Mouse (Mus musculus) hindbrain, postnatal 0 days (tissue): ENCODE data around the gene Gm42742. TPM values are rescaled to one million over a fixed set of nuclear protein-coding genes. Genes with fewer than 3 reads are reported as not detected.

Source experiments
- ATAC-seq: fragments of 200-750 bp; cut with Nextera tagmentation; 2 replicates; pipeline ENCODE4 v1.8.0; 2017; ENCODE audit warnings: mild to moderate bottlenecking, moderate TSS enrichment, moderate library complexity
- DNase-seq: peaks from one replicate; pipeline ENCODE4 v3.0.0-alpha.2; 2015; ENCODE audit warnings: low spot score
- H3K27ac ChIP-seq: fragments of 300-500 bp; sonication (generic); 2 replicates; pipeline ENCODE4 v1.5.1; 2014; ENCODE audit warnings: mild to moderate bottlenecking
- H3K27me3 ChIP-seq: fragments of 300-500 bp; sonication (generic); 2 replicates; pipeline ENCODE4 v1.6.1; 2014; ENCODE audit warnings: low read length, mixed read lengths; ENCODE audit not compliant: insufficient read depth
- H3K36me3 ChIP-seq: fragments of 300-500 bp; sonication (generic); 2 replicates; pipeline ENCODE4 v1.6.1; 2014; ENCODE audit warnings: low read length, mixed read lengths; ENCODE audit not compliant: insufficient read depth
- H3K4me1 ChIP-seq: fragments of 300-500 bp; sonication (generic); 2 replicates; pipeline ENCODE4 v1.6.1; 2014; ENCODE audit warnings: antibody characterized with exemption, low read length, mixed read lengths; ENCODE audit not compliant: insufficient read depth
- H3K4me2 ChIP-seq: fragments of 300-500 bp; sonication (generic); 2 replicates; pipeline ENCODE4 v1.6.1; 2014; ENCODE audit warnings: low read depth, mild to moderate bottlenecking, low read length, moderate library complexity, mixed read lengths
- H3K4me3 ChIP-seq: fragments of 300-500 bp; sonication (generic); 2 replicates; pipeline ENCODE4 v1.5.1; 2014; ENCODE audit warnings: low read length
- H3K9ac ChIP-seq: fragments of 300-500 bp; sonication (generic); replicated peaks from 2 replicates; pipeline ENCODE4 v1.6.1; 2014; ENCODE audit warnings: mild to moderate bottlenecking, low read length, moderate library complexity, mixed read lengths
- H3K9me3 ChIP-seq: fragments of 300-500 bp; sonication (generic); 2 replicates; pipeline ENCODE4 v1.6.1; 2016; ENCODE audit warnings: low read length, mixed read lengths
- CTCF ChIP-seq: IDR thresholded peaks from 2 replicates; pipeline ENCODE4 v1.5.1; 2016; ENCODE audit warnings: antibody characterized with exemption, control low read depth, low read depth
- WGBS: fragments of 180-500 bp; shearing (Covaris S2); extraction: QIAGEN DNeasy Blood & Tissue Kit; methylation state at CpG from one replicate; pipeline ENCODE4 v1.1.7; 2014; 5-methylcytosine and 5-hydroxymethylcytosine counted together
- microRNA-seq, 2 experiments: library from miRNA; unstranded; fragments of <30 nt; microRNA quantifications; one replicate each; pipeline ENCODE4; 2016
- polyA plus RNA-seq: library from polyadenylated mRNA; unstranded; fragments of >200 nt; fragmentation: Nextera tagmentation; extraction: Ambion mirVana; gene quantifications from 2 replicates; pipeline ENCODE4 v1.2.1, GENCODE M21; 2015
- total RNA-seq: library from RNA; depleted of rRNA; stranded (reverse); fragments of >200 nt; gene quantifications from 2 replicates; pipeline ENCODE4 v1.2.3, GENCODE M21; 2014; rRNA removed

The Gm42742 gene
- total and polyA plus RNA-seq, 2 experiments from 2014 or later = 40.2 to 60.2 TPM

- H3K4me2 ChIP-seq = peak within 1 kb of the TSS; percentile 88
- peaks cover 35% of the 10 kb centered on the region for H3K36me3 ChIP-seq
- H3K9me3 ChIP-seq = no peaks in the 10 kb centered on the region
- peak within 1 kb of the TSS; percentile 86 for H3K9ac ChIP-seq
- DNase-seq (peak; percentile 98), ATAC-seq (peak; percentile 95)
- H3K27me3 ChIP-seq = no peaks in the 10 kb centered on the region
- 0% methylated on average over 55 of the region's 55 CpGs for WGBS
- TF ChIP-seq CTCF = peak; percentile 99
- H3K27ac ChIP-seq = peak within 1 kb of the TSS; percentile 98
- H3K4me3 ChIP-seq = peak within 1 kb of the TSS; percentile 79
- peaks cover 7% of the 10 kb centered on the region; the same call in 1 of the 2 replicates for H3K4me1 ChIP-seq
Measured at GRCm38 (mm10) chr7:126975950-126976866, 44.7 kb downstream of the Gm42742 start, which contains the start of gene Cdiptos. Gene Cdiptos (minus strand): TSS chr7:126976098.

- Histone ChIP-seq H3K27me3 (no peaks in the 10 kb centered on the region), H3K27ac (peak within 1 kb of the TSS; percentile 98), H3K9me3 (no peaks in the 10 kb centered on the region), H3K4me3 (peak within 1 kb of the TSS; percentile 79), H3K4me2 (peak within 1 kb of the TSS; percentile 88), H3K36me3 (peaks cover 40% of the 10 kb centered on the region), H3K9ac (peak within 1 kb of the TSS; percentile 86), H3K4me1 (peaks cover 7% of the 10 kb centered on the region; the same call in 1 of the 2 replicates)
- WGBS = 0% methylated on average over 1 of the region's 1 CpGs
- ATAC-seq = no peak
- TF ChIP-seq CTCF = no peak
- no peak for DNase-seq
Measured at GRCm38 (mm10) chr7:126975893-126975949, 45.2 kb downstream of the Gm42742 start, which contains the start of gene Cdipt. Gene Cdipt (plus strand): TSS chr7:126975914.

DNA sequence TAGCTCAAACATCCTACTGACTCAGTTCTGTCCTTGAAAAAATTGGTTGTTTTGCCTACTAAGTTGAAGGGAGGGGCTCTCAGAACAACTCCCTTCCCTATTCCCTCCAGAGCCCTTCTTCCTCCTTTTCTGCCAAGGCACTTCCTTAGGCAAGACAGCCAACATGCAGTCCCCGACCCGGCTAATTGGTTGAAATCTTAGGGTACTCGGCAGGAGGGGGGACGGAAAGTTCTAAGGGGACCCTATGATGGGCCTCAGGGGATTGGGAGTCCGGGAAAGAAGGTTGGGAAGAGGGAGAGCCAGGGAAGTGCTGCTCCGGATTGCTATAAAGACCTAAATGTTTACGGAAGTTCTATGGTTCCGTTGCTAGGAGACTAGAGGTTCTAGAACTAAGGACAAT lies 45.4 kb downstream of the Gm42742 start:
- Histone ChIP-seq H3K27ac (peak overlapping the region; percentile 98; the same call in 1 of the 2 replicates), H3K4me2 (peak overlapping the region; percentile 88), H3K9ac (no peak overlapping the region), H3K27me3 (no peaks in the 10 kb centered on the region), H3K4me3 (peak overlapping the region; percentile 79), H3K4me1 (peaks cover 7% of the 10 kb centered on the region; the same call in 1 of the 2 replicates), H3K36me3 (peaks cover 41% of the 10 kb centered on the region), H3K9me3 (no peaks in the 10 kb centered on the region)
- no peak for TF ChIP-seq CTCF
- no peak; the same call in 1 of the 2 replicates for ATAC-seq
- WGBS = 10% methylated on average over 8 of the region's 8 CpGs
- no peak for DNase-seq

- H3K27me3 ChIP-seq = no peaks in the 10 kb centered on the region
- H3K9me3 ChIP-seq = no peaks in the 10 kb centered on the region
- H3K4me1 ChIP-seq = no peaks in the 10 kb centered on the region
- WGBS = 74% methylated on average over 6 of the region's 6 CpGs
- no peak overlapping the region for H3K27ac ChIP-seq
- no peak for TF ChIP-seq CTCF
- H3K4me3 ChIP-seq = no peak overlapping the region
- DNase-seq (no peak), ATAC-seq (no peak)
- no peak overlapping the region for H3K4me2 ChIP-seq
- H3K9ac ChIP-seq = no peak overlapping the region
- H3K36me3 ChIP-seq = peaks cover 36% of the 10 kb centered on the region
Measured at GRCm38 (mm10) chr7:126967361-126967760, 53.5 kb downstream of the Gm42742 start.

DNA sequence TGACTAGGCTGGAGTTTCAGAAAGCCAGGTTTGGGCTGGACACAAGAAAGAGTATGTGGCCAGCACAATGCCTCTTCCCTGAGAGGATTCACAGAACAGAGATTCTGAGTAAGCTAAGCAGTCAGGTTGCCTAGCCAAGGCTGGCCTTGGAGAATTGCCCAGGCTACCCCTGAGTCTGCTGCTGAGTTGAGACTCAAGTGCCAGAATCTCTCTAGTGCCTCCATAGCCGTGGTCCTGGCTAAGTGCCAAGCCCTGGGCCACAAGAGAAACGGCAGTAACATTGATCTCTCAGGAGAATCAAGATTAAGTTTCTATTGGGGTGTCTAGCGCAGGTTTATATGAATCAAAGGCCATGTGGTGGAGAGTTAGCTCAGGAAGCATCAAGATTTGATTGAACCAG lies 55.3 kb downstream of the Gm42742 start:
- no peak overlapping the region for H3K4me3 ChIP-seq
- DNase-seq = no peak
- H3K4me2 ChIP-seq = no peak overlapping the region
- peaks cover 42% of the 10 kb centered on the region for H3K36me3 ChIP-seq
- no peak overlapping the region for H3K9ac ChIP-seq
- H3K27me3 ChIP-seq = no peaks in the 10 kb centered on the region
- no peak for TF ChIP-seq CTCF
- no peaks in the 10 kb centered on the region for H3K4me1 ChIP-seq
- 51% methylated on average over 3 of the region's 3 CpGs for whole genome bisulfite sequencing
- no peak for ATAC-seq
- H3K27ac ChIP-seq = no peak overlapping the region
- H3K9me3 ChIP-seq = no peaks in the 10 kb centered on the region

Small RNA genes lying within 50 kb of the gene (microRNA-seq; reads per million reads assigned to microRNA genes)
- gene Gm44343 = 0 reads per million in 2 experiments

Other genes with a start within 250 kb of the Gm42742 start
Only the 30 nearest of the 32 such genes appear.
- gene Ppp4c, start 228.6 kb downstream of the Gm42742 start, total RNA-seq = 126 and 199 TPM in 2 replicates
- gene Ppp4c, start 228.6 kb downstream of the Gm42742 start, polyA plus RNA-seq = 142 and 143 TPM in 2 replicates
- 40.1 and 44.8 TPM in 2 replicates for gene Fam57b, start 223.4 kb downstream of the Gm42742 start, total RNA-seq
- 40.7 and 44.3 TPM in 2 replicates for gene Fam57b, start 223.4 kb downstream of the Gm42742 start, polyA plus RNA-seq
- not detected in 2 replicates for gene 4930451I11Rik, start 189.5 kb downstream of the Gm42742 start, total RNA-seq
- 0.54 TPM in 1 of 2 replicates, not detected in the other for gene 4930451I11Rik, start 189.5 kb downstream of the Gm42742 start, polyA plus RNA-seq
- gene Doc2a, start 173.7 kb downstream of the Gm42742 start, total RNA-seq = 40.5 and 57.3 TPM in 2 replicates
- 31.3 and 37.6 TPM in 2 replicates for gene Doc2a, start 173.7 kb downstream of the Gm42742 start, polyA plus RNA-seq
- 4.3 and 9.4 TPM in 2 replicates for gene Hirip3, start 159.1 kb downstream of the Gm42742 start, total RNA-seq
- 20.6 and 21.1 TPM in 2 replicates for gene Hirip3, start 159.1 kb downstream of the Gm42742 start, polyA plus RNA-seq
- 61.0 and 66.9 TPM in 2 replicates for gene Ino80e, start 158.7 kb downstream of the Gm42742 start, total RNA-seq
- 85.2 and 85.5 TPM in 2 replicates for gene Ino80e, start 158.7 kb downstream of the Gm42742 start, polyA plus RNA-seq
- gene Taok2, start 136.4 kb downstream of the Gm42742 start, total RNA-seq = 140 and 143 TPM in 2 replicates
- 41.0 and 43.7 TPM in 2 replicates for gene Taok2, start 136.4 kb downstream of the Gm42742 start, polyA plus RNA-seq
- 45.9 and 47.0 TPM in 2 replicates for gene Tmem219, start 98.2 kb downstream of the Gm42742 start, total RNA-seq
- 35.1 and 39.1 TPM in 2 replicates for gene Tmem219, start 98.2 kb downstream of the Gm42742 start, polyA plus RNA-seq
- gene Kctd13, start 92.2 kb downstream of the Gm42742 start, total RNA-seq = 113 and 128 TPM in 2 replicates
- gene Kctd13, start 92.2 kb downstream of the Gm42742 start, polyA plus RNA-seq = 124 and 129 TPM in 2 replicates
- 35.7 and 58.1 TPM in 2 replicates for gene Asphd1, start 71.5 kb downstream of the Gm42742 start, total RNA-seq
- gene Asphd1, start 71.5 kb downstream of the Gm42742 start, polyA plus RNA-seq = 15.9 and 16.0 TPM in 2 replicates
- 253 and 282 TPM in 2 replicates for gene Sez6l2, start 70.5 kb downstream of the Gm42742 start, total RNA-seq
- gene Sez6l2, start 70.5 kb downstream of the Gm42742 start, polyA plus RNA-seq = 58.8 and 66.5 TPM in 2 replicates
- gene Cdipt, start 45.2 kb downstream of the Gm42742 start, total RNA-seq = 203 and 240 TPM in 2 replicates
- gene Cdipt, start 45.2 kb downstream of the Gm42742 start, polyA plus RNA-seq = 146 and 150 TPM in 2 replicates
- 0.31 TPM in 1 of 2 replicates, not detected in the other for gene Cdiptos, start 45.0 kb downstream of the Gm42742 start, total RNA-seq
- 0.95 and 1.4 TPM in 2 replicates for gene Cdiptos, start 45.0 kb downstream of the Gm42742 start, polyA plus RNA-seq
- 6.5 and 6.9 TPM in 2 replicates for gene Mvp, start 6.5 kb downstream of the Gm42742 start, total RNA-seq
- gene Mvp, start 6.5 kb downstream of the Gm42742 start, polyA plus RNA-seq = 5.5 and 5.8 TPM in 2 replicates
- 1.2 TPM in 1 of 2 replicates, not detected in the other for gene Pagr1b, start 4.6 kb downstream of the Gm42742 start, total RNA-seq
- 0.49 and 1.5 TPM in 2 replicates for gene Pagr1b, start 4.6 kb downstream of the Gm42742 start, polyA plus RNA-seq
- gene Pagr1a, start 3.7 kb downstream of the Gm42742 start, total RNA-seq = 11.1 and 30.3 TPM in 2 replicates
- gene Pagr1a, start 3.7 kb downstream of the Gm42742 start, polyA plus RNA-seq = 31.2 and 48.6 TPM in 2 replicates
- 138 and 144 TPM in 2 replicates for gene Prrt2, start 114 bp upstream of the Gm42742 start, total RNA-seq
- 79.0 and 99.9 TPM in 2 replicates for gene Prrt2, start 114 bp upstream of the Gm42742 start, polyA plus RNA-seq
- gene Maz, start 5.9 kb upstream of the Gm42742 start, total RNA-seq = 222 and 237 TPM in 2 replicates
- gene Maz, start 5.9 kb upstream of the Gm42742 start, polyA plus RNA-seq = 69.3 and 70.5 TPM in 2 replicates
- 8.1 and 9.1 TPM in 2 replicates for gene Kif22, start 21.4 kb upstream of the Gm42742 start, total RNA-seq
- gene Kif22, start 21.4 kb upstream of the Gm42742 start, polyA plus RNA-seq = 24.5 and 29.3 TPM in 2 replicates
- gene Zg16, start 66.2 kb upstream of the Gm42742 start, total RNA-seq = not detected in 2 replicates
- not detected in 2 replicates for gene Zg16, start 66.2 kb upstream of the Gm42742 start, polyA plus RNA-seq
- gene AI467606, start 70.3 kb upstream of the Gm42742 start, total RNA-seq = 0.68 and 2.3 TPM in 2 replicates
- 1.0 and 1.1 TPM in 2 replicates for gene AI467606, start 70.3 kb upstream of the Gm42742 start, polyA plus RNA-seq
- gene Qprt, start 101.1 kb upstream of the Gm42742 start, total RNA-seq = 1.0 and 2.0 TPM in 2 replicates
- gene Qprt, start 101.1 kb upstream of the Gm42742 start, polyA plus RNA-seq = 1.7 and 1.8 TPM in 2 replicates
- gene Spn, start 116.7 kb upstream of the Gm42742 start, total RNA-seq = 0.11 and 0.21 TPM in 2 replicates
- gene Spn, start 116.7 kb upstream of the Gm42742 start, polyA plus RNA-seq = 0.05 and 0.09 TPM in 2 replicates
- gene Cd2bp2, start 175.0 kb upstream of the Gm42742 start, total RNA-seq = 59.7 and 75.0 TPM in 2 replicates
- gene Cd2bp2, start 175.0 kb upstream of the Gm42742 start, polyA plus RNA-seq = 57.0 and 62.3 TPM in 2 replicates
- 68.6 and 69.4 TPM in 2 replicates for gene Tbc1d10b, start 187.4 kb upstream of the Gm42742 start, total RNA-seq
- gene Tbc1d10b, start 187.4 kb upstream of the Gm42742 start, polyA plus RNA-seq = 25.4 and 28.1 TPM in 2 replicates
- gene Mylpf, start 187.8 kb upstream of the Gm42742 start, total RNA-seq = 15.5 TPM in 1 of 2 replicates, not detected in the other
- 3.0 and 3.1 TPM in 2 replicates for gene Mylpf, start 187.8 kb upstream of the Gm42742 start, polyA plus RNA-seq
- gene Zfp553, start 212.0 kb upstream of the Gm42742 start, total RNA-seq = 41.0 and 43.3 TPM in 2 replicates
- gene Zfp553, start 212.0 kb upstream of the Gm42742 start, polyA plus RNA-seq = 31.7 and 33.9 TPM in 2 replicates
- gene Sept1, start 212.0 kb upstream of the Gm42742 start, total RNA-seq = 4.6 and 5.0 TPM in 2 replicates
- 3.8 and 5.2 TPM in 2 replicates for gene Sept1, start 212.0 kb upstream of the Gm42742 start, polyA plus RNA-seq
- gene Zfp771, start 223.2 kb upstream of the Gm42742 start, total RNA-seq = 101 and 108 TPM in 2 replicates
- gene Zfp771, start 223.2 kb upstream of the Gm42742 start, polyA plus RNA-seq = 89.0 and 89.2 TPM in 2 replicates
- gene Dctpp1, start 239.6 kb upstream of the Gm42742 start, total RNA-seq = 94.1 and 102 TPM in 2 replicates
- gene Dctpp1, start 239.6 kb upstream of the Gm42742 start, polyA plus RNA-seq = 112 and 119 TPM in 2 replicates